Mouse (Mus musculus) cerebellum, adult 2 months (tissue): Measurements from ENCODE around the gene Gm38431.

Experiments
- CTCF ChIP-seq: fragments of 200-500 bp; IDR thresholded peaks from 2 replicates; pipeline ENCODE4 v1.5.1; 2011; ENCODE audit warnings: low read depth, mild to moderate bottlenecking, control low read depth, low read length, moderate library complexity, borderline replicate concordance; ENCODE audit not compliant: insufficient read depth
- POLR2A ChIP-seq: fragments of 200-500 bp; IDR thresholded peaks from 2 replicates; pipeline ENCODE4 v1.6.1; 2011; ENCODE audit warnings: low read length, control low read depth, borderline replicate concordance; ENCODE audit not compliant: insufficient read depth

GRCm38 (mm10) chr9:21083324-21083723, 8.5 kb downstream of the Gm38431 start:
- TF ChIP-seq CTCF (no peak), POLR2A (no peak)
